Mouse (Mus musculus) bone marrow, adult 2 months (tissue): ENCODE measurements around the gene Atp1a2. TPM values are rescaled to one million over a fixed set of nuclear protein-coding genes. Genes with fewer than 3 reads are reported as not detected.

Experiments
- H3K27ac ChIP-seq: fragments of 200-500 bp; 2 replicates; pipeline ENCODE4 v1.5.1; 2012; ENCODE audit warnings: low read depth, mild to moderate bottlenecking, control low read depth, inconsistent platforms, low read length; ENCODE audit not compliant: control insufficient read depth, poor library complexity, insufficient read depth
- H3K4me1 ChIP-seq: fragments of 200-500 bp; 2 replicates; pipeline ENCODE4 v1.6.1; 2011; ENCODE audit warnings: low read length; ENCODE audit not compliant: control insufficient read depth, insufficient read depth
- H3K4me3 ChIP-seq: fragments of 200-500 bp; replicated peaks from 2 replicates; pipeline ENCODE3; 2011; ENCODE audit warnings: mild to moderate bottlenecking, low read depth, low read length, control low read depth; ENCODE audit not compliant: control insufficient read depth
- CTCF ChIP-seq: fragments of 200-500 bp; IDR thresholded peaks from 2 replicates; pipeline ENCODE4 v1.5.1; 2011; ENCODE audit warnings: low read length, control low read depth; ENCODE audit not compliant: control insufficient read depth, insufficient read depth
- POLR2A ChIP-seq: fragments of 200-500 bp; IDR thresholded peaks from 2 replicates; pipeline ENCODE4 v1.6.1; 2011; ENCODE audit warnings: low read depth, mild to moderate bottlenecking, control low read depth, low read length, borderline replicate concordance; ENCODE audit not compliant: control insufficient read depth
- WGBS: fragments of 180-500 bp; shearing (Covaris S2); methylation state at CpG from one replicate; pipeline ENCODE4 v1.1.7; 2018; 5-methylcytosine and 5-hydroxymethylcytosine counted together
- polyA plus RNA-seq: library from polyadenylated mRNA; stranded (reverse); fragments of >200 nt; gene quantifications from 2 replicates; pipeline ENCODE4 v1.2.4, GENCODE M21; 2011; ENCODE audit warnings: low replicate concordance; ENCODE audit not compliant: missing spikeins, insufficient read depth, insufficient read length

Atp1a2 gene
- polyA plus RNA-seq, 1 experiment = 2.9 TPM

DNA sequence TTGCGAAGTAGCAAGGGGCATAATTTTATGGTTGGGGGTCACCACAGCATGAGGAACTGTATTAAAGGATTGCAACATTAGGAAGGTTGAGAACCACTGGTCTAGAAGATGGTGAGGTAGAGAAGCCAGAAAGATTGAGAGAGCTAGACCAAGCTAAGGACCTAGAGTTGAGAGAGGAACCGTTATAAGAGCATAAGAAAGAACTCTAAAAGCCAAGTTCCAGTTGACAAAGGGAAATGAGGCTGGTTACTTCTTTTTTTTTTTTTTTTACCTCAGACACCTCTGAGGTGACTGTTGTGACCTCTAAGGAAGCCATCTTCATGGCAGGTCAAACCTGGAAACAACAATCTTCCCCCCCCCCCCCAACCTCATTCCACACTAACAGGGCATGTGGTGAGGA lies 7.3 kb upstream of the Atp1a2 start:
- Histone ChIP-seq H3K4me1 (peaks cover 11% of the 10 kb centered on the region), H3K4me3 (no peak overlapping the region), H3K27ac (no peak overlapping the region)
- 22% methylated on average over 2 of the region's 2 CpGs for WGBS
- TF ChIP-seq CTCF (no peak), POLR2A (no peak)

DNA sequence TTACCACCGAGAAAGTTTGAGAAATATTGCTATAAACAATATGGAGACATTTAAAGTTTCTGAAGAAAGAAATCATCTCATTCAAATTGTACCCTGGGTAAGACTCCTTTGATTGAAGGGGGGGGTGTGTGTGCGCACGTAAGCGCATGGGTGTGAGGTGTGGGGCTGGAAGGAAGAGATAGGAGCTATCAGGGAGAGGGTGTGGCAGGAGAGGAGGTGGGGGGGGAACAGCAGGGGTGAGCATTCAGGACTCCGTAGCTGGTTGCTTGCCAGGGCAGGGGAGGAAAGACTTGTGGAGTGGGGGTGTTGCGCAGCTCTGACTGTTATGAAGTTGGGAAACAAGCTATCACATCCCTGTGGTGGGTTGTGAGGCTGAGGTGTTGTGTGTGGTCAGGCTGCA lies 6.6 kb upstream of the Atp1a2 start:
- peaks cover 11% of the 10 kb centered on the region for H3K4me1 ChIP-seq
- H3K4me3 ChIP-seq = no peak overlapping the region
- no peak overlapping the region for H3K27ac ChIP-seq
- no peak for TF ChIP-seq CTCF
- TF ChIP-seq POLR2A = no peak
- WGBS = 21% methylated on average over 6 of the region's 6 CpGs

DNA sequence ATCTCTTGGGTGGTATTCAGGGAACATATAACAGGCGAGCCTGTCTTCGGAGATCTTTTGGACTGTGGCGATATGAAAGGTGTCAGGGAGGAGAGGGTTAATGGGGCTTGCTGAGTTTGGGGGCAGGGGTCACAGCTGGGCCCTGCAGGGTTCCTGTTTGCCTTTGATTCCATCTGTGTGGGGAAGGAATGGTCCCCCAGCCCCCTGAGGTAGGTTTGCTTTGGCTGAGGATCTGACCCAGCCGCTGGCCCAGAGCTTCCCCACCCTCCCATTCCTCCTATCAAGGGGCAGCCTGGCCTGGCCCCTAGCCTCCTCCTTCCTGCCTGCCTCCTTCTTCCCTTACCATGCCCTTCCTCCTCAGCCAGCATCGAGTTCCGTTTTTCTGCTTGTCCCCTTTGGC lies 5.0 kb upstream of the Atp1a2 start:
- Histone ChIP-seq H3K4me3 (no peak overlapping the region), H3K27ac (no peak overlapping the region), H3K4me1 (peaks cover 11% of the 10 kb centered on the region)
- 35% methylated on average over 6 of the region's 6 CpGs for WGBS
- TF ChIP-seq POLR2A (no peak), CTCF (no peak)

DNA sequence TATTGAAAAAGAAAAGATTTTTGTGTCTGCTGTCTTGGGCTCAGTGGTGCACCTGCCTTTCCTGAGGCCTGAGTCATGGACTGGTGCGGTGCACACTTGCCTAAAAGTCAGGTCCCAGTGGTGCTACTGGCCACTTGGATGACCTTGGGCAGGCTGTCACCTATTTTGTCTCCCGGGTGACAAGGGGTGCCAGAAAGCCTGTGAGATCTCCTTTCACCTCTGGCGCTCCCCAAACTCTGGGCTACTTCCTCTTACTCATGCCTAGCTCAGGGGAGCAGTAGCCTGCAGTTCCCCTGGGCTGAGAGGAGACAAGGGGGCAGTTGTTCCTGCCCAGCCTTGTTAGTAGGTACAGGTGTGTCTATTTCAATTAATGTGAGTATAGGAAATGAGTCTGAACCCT lies 4.4 kb upstream of the Atp1a2 start:
- WGBS = 30% methylated on average over 3 of the region's 3 CpGs

DNA sequence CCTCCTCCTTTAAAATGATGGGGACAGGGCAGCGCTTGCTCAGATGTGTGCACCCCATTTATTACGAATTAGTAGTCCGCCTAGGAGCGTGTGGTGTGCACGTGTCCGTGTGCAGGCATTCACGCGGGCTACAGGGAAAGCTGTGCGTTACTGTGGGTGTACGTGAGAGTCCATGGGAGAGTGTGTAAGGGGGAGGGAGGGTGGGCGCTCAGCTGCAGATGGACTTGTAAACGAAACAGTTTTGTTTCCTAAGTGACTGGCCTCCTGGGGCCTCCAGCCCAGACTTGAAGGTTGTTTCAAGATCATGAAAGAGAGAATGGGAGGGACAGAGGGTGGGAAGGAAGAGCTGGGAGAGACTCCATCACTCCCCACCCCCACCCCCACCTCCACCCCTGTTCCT lies 3.3 kb upstream of the Atp1a2 start:
- no peak for TF ChIP-seq POLR2A
- no peak for TF ChIP-seq CTCF
- Histone ChIP-seq H3K27ac (no peak overlapping the region), H3K4me1 (peaks cover 7% of the 10 kb centered on the region), H3K4me3 (no peak overlapping the region)
- 84% methylated on average over 12 of the region's 12 CpGs for WGBS

More for the DNA sequence above, 4.4 kb upstream of the Atp1a2 start:
- H3K27ac ChIP-seq = no peak overlapping the region
- no peak overlapping the region for H3K4me3 ChIP-seq
- peaks cover 9% of the 10 kb centered on the region for H3K4me1 ChIP-seq
- no peak for TF ChIP-seq POLR2A
- no peak for TF ChIP-seq CTCF

DNA sequence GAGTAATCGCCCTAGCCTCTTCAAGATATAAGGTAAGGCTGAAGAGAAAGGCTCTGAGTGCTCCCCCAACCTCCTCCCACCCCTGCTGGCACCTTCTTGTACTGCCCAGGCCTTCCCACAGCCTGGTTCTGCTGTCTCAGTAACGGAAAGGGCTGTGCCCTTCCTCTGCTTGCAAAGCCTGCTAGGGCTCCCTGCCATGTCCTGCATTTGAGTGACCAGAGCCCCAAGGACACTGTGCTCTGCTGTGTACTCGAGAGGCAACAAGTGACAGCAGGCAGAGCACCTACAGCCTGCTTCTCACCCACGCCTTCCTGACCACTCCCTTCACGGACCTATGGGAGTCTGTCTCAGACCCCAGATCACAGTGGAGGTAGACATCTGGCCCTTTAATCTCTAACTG lies 2.4 kb upstream of the Atp1a2 start:
- peaks cover 2% of the 10 kb centered on the region; the same call in 1 of the 2 replicates for H3K4me1 ChIP-seq
- WGBS = 59% methylated on average over 5 of the region's 5 CpGs
- TF ChIP-seq POLR2A = no peak
- no peak for TF ChIP-seq CTCF

DNA sequence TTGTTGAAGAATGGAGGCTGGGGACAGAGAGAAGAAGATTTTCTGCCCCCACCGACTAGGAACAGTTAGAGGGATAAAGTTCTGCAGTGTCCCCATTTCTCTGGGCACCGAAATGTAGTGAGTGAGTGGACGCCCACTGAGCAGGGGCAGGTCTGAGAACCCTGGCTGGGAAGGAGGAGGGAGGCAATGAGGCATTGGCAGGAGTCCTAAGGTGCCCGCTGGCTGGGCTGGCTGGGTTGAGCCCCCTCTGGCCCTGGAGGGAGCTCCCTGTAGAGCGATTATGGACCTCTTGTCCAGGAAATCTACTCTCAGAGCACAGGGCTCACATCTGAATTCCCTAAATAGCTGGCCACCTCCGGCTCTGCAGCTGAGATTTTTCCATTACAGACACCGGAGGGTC lies 1.7 kb upstream of the Atp1a2 start:
- H3K4me3 ChIP-seq = no peak overlapping the region
- TF ChIP-seq CTCF = no peak
- TF ChIP-seq POLR2A = no peak
- WGBS = 78% methylated on average over 7 of the region's 7 CpGs
- no peak overlapping the region for H3K27ac ChIP-seq
- no peaks in the 10 kb centered on the region; the same call in 1 of the 2 replicates for H3K4me1 ChIP-seq

More for the DNA sequence above, 2.4 kb upstream of the Atp1a2 start:
- H3K4me3 ChIP-seq = no peak overlapping the region
- H3K27ac ChIP-seq = no peak overlapping the region

DNA sequence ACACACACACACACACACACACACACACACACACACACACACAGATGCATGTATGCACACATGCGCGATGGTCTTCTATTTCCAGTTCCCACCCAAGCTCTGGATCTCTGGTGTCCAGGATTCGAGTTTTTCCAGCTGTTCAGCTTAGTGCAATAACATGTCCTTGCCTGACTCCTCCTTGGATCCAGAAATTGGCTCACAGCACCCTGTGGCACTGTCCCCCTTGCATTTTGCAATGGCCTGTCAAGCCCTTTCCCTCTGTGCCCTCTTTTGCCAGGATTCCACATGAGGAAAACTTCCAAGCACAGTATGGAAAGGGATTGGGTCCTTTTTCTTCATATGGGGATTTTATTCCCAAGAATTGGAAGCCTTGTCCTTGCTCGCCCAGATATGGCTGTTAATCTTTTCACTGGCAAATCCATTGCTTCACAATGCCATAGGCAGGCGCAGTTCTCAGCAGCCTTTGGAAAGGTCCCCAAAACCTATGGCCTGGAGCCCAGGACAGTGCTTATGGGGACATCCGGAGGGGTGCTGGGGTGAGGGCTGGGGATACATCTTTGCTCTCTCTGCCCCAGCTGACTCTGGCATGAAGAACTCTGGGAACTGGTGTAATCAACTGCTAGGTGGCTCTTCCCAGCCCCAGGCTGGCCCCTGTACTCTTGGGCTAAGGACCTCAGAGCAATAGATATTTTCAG lies 901 bp downstream of the Atp1a2 start:
- Histone ChIP-seq H3K27ac (no peak overlapping the region), H3K4me3 (no peak overlapping the region), H3K4me1 (no peaks in the 10 kb centered on the region)
- 76% methylated on average over 6 of the region's 6 CpGs for WGBS
- TF ChIP-seq CTCF (no peak), POLR2A (no peak)
